Mouse (Mus musculus) right cerebral cortex, postnatal 25 days (tissue): Measurements from ENCODE around the gene Hmmr.

Experiments
- DNase-seq: peaks from one replicate; pipeline ENCODE4 v3.0.0; 2022

Gene Hmmr

GRCm38 (mm10) chr11:40694311-40695087 lies 38.7 kb downstream of the Hmmr start:
- DNase-seq, result peak; percentile 42

GRCm38 (mm10) chr11:40693366-40693951 lies 39.8 kb downstream of the Hmmr start:
- DNase-seq, result peak; percentile 48

- peak; percentile 95 for DNase-seq
Observed at GRCm38 (mm10) chr11:40692511-40693365, 40.5 kb downstream of the Hmmr start.

GRCm38 (mm10) chr11:40692101-40692509 lies 41.1 kb downstream of the Hmmr start:
- DNase-seq, result no peak

GRCm38 (mm10) chr11:40690444-40691127 lies 42.6 kb downstream of the Hmmr start:
- DNase-seq, result no peak

- no peak for DNase-seq
Observed at GRCm38 (mm10) chr11:40683295-40683694, 49.9 kb downstream of the Hmmr start.

- no peak for DNase-seq
Observed at GRCm38 (mm10) chr11:40682456-40682855, 50.8 kb downstream of the Hmmr start.

GRCm38 (mm10) chr11:40677169-40677568 lies 56.1 kb downstream of the Hmmr start:
- no peak for DNase-seq

GRCm38 (mm10) chr11:40675014-40675730 lies 58.0 kb downstream of the Hmmr start:
- DNase-seq, result no peak
